Mouse (Mus musculus) forebrain, embryonic 16.5 days (tissue): ENCODE data around the gene Sbk3. TPM values are rescaled to one million over a fixed set of nuclear protein-coding genes. Genes with fewer than 3 reads are reported as not detected.
A peak's percentile ranks its signal among the peaks of the same experiment; 100 is the strongest.

ENCODE experiments used
- ATAC-seq: fragments of 200-750 bp; cut with Nextera tagmentation; 2 replicates; pipeline ENCODE4 v1.8.0; 2017; ENCODE audit warnings: mild to moderate bottlenecking, moderate library complexity
- H3K27ac ChIP-seq: fragments of 300-500 bp; sonication (generic); 2 replicates; pipeline ENCODE4 v1.5.1; 2014; ENCODE audit warnings: low read length, control low read depth
- H3K27me3 ChIP-seq: fragments of 300-500 bp; sonication (generic); replicated peaks from 2 replicates; pipeline ENCODE4 v1.6.1; 2014; ENCODE audit warnings: low read length; ENCODE audit not compliant: control insufficient read depth, insufficient read depth
- H3K36me3 ChIP-seq: fragments of 300-500 bp; sonication (generic); 2 replicates; pipeline ENCODE4 v1.6.1; 2014; ENCODE audit not compliant: control insufficient read depth, insufficient read depth
- H3K4me1 ChIP-seq: fragments of 300-500 bp; sonication (generic); replicated peaks from 2 replicates; pipeline ENCODE4 v1.6.1; 2014; ENCODE audit warnings: low read length; ENCODE audit not compliant: control insufficient read depth, insufficient read depth
- H3K4me2 ChIP-seq: fragments of 300-500 bp; sonication (generic); 2 replicates; pipeline ENCODE4 v1.6.1; 2014; ENCODE audit warnings: mild to moderate bottlenecking, low read length, control low read depth
- H3K4me3 ChIP-seq: fragments of 300-500 bp; sonication (generic); replicated peaks from 2 replicates; pipeline ENCODE4 v1.5.1; 2014; ENCODE audit warnings: mild to moderate bottlenecking, low read length, control low read depth
- H3K9ac ChIP-seq: fragments of 300-500 bp; sonication (generic); replicated peaks from 2 replicates; pipeline ENCODE4 v1.6.1; 2014; ENCODE audit warnings: low read depth, low read length, control low read depth
- H3K9me3 ChIP-seq: fragments of 300-500 bp; sonication (generic); 2 replicates; pipeline ENCODE4 v1.6.1; 2016; ENCODE audit warnings: low read length; ENCODE audit not compliant: control insufficient read depth
- WGBS: fragments of 180-500 bp; shearing (Covaris S2); extraction: QIAGEN DNeasy Blood & Tissue Kit; methylation state at CpG from one replicate; pipeline ENCODE4 v1.1.7; 2014; 5-methylcytosine and 5-hydroxymethylcytosine counted together
- polyA plus RNA-seq: library from polyadenylated mRNA; unstranded; fragments of >200 nt; fragmentation: Nextera tagmentation; extraction: Ambion mirVana; gene quantifications from 2 replicates; pipeline ENCODE4 v1.2.1, GENCODE M21; 2015

Gene Sbk3
- polyA plus RNA-seq, 1 experiment from 2014 or later, result 0.91 TPM

DNA sequence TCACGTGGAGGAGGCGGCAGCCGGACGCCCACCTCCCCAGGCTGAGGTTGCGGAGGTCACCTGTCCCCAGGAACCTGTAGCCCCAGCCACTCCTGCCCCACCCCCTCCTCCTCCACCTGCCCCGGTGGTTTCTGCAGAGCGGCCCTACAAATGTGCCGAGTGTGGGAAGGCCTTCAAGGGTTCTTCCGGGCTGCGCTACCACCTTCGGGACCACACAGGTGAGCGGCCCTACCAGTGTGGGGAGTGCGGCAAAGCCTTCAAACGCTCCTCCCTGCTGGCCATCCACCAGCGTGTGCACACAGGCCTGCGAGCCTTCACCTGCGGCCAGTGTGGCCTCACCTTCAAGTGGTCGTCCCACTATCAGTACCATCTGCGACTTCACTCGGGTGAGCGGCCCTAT lies 51.0 kb downstream of the Sbk3 start:
- Histone ChIP-seq H3K9ac (no peak overlapping the region), H3K27me3 (no peaks in the 10 kb centered on the region), H3K36me3 (peaks cover 19% of the 10 kb centered on the region), H3K4me2 (no peak overlapping the region), H3K27ac (no peak overlapping the region), H3K4me1 (peaks cover 49% of the 10 kb centered on the region), H3K4me3 (no peak overlapping the region), H3K9me3 (no peaks in the 10 kb centered on the region)
- no peak for ATAC-seq
- WGBS, result 93% methylated on average over 21 of the region's 21 CpGs

DNA sequence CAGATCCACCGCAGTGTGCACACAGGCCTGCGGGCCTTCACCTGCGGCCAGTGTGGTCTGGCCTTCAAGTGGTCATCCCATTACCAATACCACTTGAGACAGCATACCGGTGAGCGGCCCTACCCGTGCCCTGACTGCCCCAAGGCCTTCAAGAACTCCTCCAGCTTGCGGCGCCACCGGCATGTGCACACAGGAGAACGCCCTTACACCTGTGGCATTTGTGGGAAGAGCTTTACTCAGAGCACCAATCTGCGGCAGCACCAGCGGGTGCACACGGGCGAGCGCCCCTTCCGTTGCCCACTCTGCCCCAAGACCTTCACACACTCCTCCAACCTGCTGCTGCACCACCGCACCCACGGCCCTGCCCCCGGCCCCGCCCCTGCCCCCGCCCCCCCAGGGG lies 51.9 kb downstream of the Sbk3 start:
- WGBS, result 89% methylated on average over 21 of the region's 21 CpGs
- peaks cover 19% of the 10 kb centered on the region for H3K36me3 ChIP-seq
- H3K27ac ChIP-seq, result no peak overlapping the region
- ATAC-seq, result no peak
- H3K4me3 ChIP-seq, result no peak overlapping the region
- no peaks in the 10 kb centered on the region for H3K27me3 ChIP-seq
- peaks cover 45% of the 10 kb centered on the region for H3K4me1 ChIP-seq
- H3K9me3 ChIP-seq, result no peaks in the 10 kb centered on the region
- no peak overlapping the region for H3K9ac ChIP-seq
- no peak overlapping the region for H3K4me2 ChIP-seq

DNA sequence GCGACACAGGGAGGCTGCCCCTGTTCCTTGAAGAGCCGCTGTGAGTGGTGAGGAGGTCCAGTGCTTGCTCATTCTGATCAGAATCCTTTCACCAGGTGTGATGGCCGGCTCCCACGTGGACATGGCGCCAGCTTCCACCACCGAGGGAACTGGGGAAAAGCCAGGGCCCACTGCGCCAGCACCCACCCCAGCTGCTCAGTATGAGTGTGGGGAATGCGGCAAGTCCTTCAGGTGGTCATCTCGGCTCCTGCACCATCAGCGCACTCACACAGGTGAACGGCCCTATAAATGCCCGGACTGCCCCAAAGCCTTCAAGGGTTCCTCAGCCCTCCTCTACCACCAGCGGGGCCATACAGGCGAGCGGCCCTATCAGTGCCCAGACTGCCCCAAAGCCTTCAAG lies 52.3 kb downstream of the Sbk3 start:
- 92% methylated on average over 15 of the region's 15 CpGs for WGBS
- H3K4me1 ChIP-seq, result peaks cover 41% of the 10 kb centered on the region
- ATAC-seq, result no peak

DNA sequence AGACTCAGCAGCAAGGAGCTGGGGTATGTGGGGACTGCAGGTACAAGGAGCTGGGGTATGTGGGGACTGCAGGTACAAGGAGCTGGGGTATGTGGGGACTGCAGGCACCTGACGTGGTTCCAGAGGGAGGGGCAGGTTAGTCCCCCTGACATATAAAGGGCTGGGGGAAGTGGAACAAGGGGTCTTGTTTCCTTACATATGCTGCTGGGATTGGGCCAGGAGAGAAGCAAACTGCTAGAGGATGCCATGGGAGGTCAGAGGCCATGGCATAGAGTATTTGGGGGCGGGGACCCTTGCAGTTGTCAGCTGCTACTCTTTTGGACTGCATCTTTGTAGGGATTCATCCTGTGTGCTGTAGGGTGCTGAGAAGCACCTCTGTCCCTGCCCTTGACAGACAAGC lies 53.5 kb downstream of the Sbk3 start:
- 85% methylated on average over 2 of the region's 2 CpGs for WGBS
- Histone ChIP-seq H3K4me1 (peaks cover 29% of the 10 kb centered on the region), H3K27me3 (no peaks in the 10 kb centered on the region), H3K4me2 (no peak overlapping the region), H3K4me3 (no peak overlapping the region), H3K36me3 (peaks cover 19% of the 10 kb centered on the region), H3K9me3 (no peaks in the 10 kb centered on the region), H3K27ac (no peak overlapping the region), H3K9ac (no peak overlapping the region)
- ATAC-seq, result no peak

More for the DNA sequence above, 52.3 kb downstream of the Sbk3 start:
- no peak overlapping the region for H3K4me2 ChIP-seq
- no peak overlapping the region for H3K9ac ChIP-seq
- no peaks in the 10 kb centered on the region for H3K9me3 ChIP-seq
- no peak overlapping the region for H3K4me3 ChIP-seq
- no peak overlapping the region for H3K27ac ChIP-seq
- H3K36me3 ChIP-seq, result peaks cover 19% of the 10 kb centered on the region
- no peaks in the 10 kb centered on the region for H3K27me3 ChIP-seq

GRCm38 (mm10) chr7:4915669-4916416 lies 55.1 kb downstream of the Sbk3 start:
- Histone ChIP-seq H3K9ac (peak overlapping the region; percentile 90), H3K27me3 (no peaks in the 10 kb centered on the region), H3K36me3 (peaks cover 17% of the 10 kb centered on the region), H3K27ac (peak overlapping the region; percentile 97), H3K4me2 (peak overlapping the region; percentile 80), H3K9me3 (no peaks in the 10 kb centered on the region), H3K4me3 (peak overlapping the region; percentile 72), H3K4me1 (peaks cover 17% of the 10 kb centered on the region)
- 14% methylated on average over 14 of the region's 14 CpGs for WGBS
- ATAC-seq, result peak; percentile 60

Other genes starting within 250 kb of the Sbk3 start
- gene Tmem150b, start 245.9 kb downstream of the Sbk3 start, polyA plus RNA-seq, result 0.11 and 0.33 TPM in 2 replicates
- gene Kmt5c, start 231.1 kb downstream of the Sbk3 start, polyA plus RNA-seq, result 60.0 and 66.9 TPM in 2 replicates
- gene Cox6b2, start 218.1 kb downstream of the Sbk3 start, polyA plus RNA-seq, result 6.6 and 12.1 TPM in 2 replicates
- gene Fam71e2, start 199.9 kb downstream of the Sbk3 start, polyA plus RNA-seq, result not detected in 2 replicates
- gene Il11, start 188.3 kb downstream of the Sbk3 start, polyA plus RNA-seq, result 0.53 and 1.1 TPM in 2 replicates
- not detected in 2 replicates for gene Tmem190, start 188.2 kb downstream of the Sbk3 start, polyA plus RNA-seq
- 3.3 and 4.1 TPM in 2 replicates for gene Tmem238, start 181.5 kb downstream of the Sbk3 start, polyA plus RNA-seq
- 173 and 179 TPM in 2 replicates for gene Rpl28, start 178.3 kb downstream of the Sbk3 start, polyA plus RNA-seq
- gene Ube2s, start 158.6 kb downstream of the Sbk3 start, polyA plus RNA-seq, result 291 and 311 TPM in 2 replicates
- 8.7 and 13.2 TPM in 2 replicates for gene Shisa7, start 126.5 kb downstream of the Sbk3 start, polyA plus RNA-seq
- 3.2 and 4.3 TPM in 2 replicates for gene Isoc2b, start 100.9 kb downstream of the Sbk3 start, polyA plus RNA-seq
- 0.52 and 0.92 TPM in 2 replicates for gene Isoc2a, start 94.0 kb downstream of the Sbk3 start, polyA plus RNA-seq
- gene Gm36210, start 64.7 kb downstream of the Sbk3 start, polyA plus RNA-seq, result 0.25 and 0.60 TPM in 2 replicates
- gene Zfp628, start 56.0 kb downstream of the Sbk3 start, polyA plus RNA-seq, result 3.4 and 3.9 TPM in 2 replicates
- gene Nat14, start 49.1 kb downstream of the Sbk3 start, polyA plus RNA-seq, result 32.0 and 38.3 TPM in 2 replicates
- 0.34 and 0.39 TPM in 2 replicates for gene Ssc5d, start 45.4 kb downstream of the Sbk3 start, polyA plus RNA-seq
- gene Sbk2, start 6.8 kb downstream of the Sbk3 start, polyA plus RNA-seq, result not detected in 2 replicates
- gene Zfp579, start 25.0 kb upstream of the Sbk3 start, polyA plus RNA-seq, result 58.4 and 62.2 TPM in 2 replicates
- gene Zfp524, start 43.2 kb upstream of the Sbk3 start, polyA plus RNA-seq, result 10.3 and 11.3 TPM in 2 replicates
- 43.7 and 46.1 TPM in 2 replicates for gene Fiz1, start 43.5 kb upstream of the Sbk3 start, polyA plus RNA-seq
- gene Gm44973, start 44.3 kb upstream of the Sbk3 start, polyA plus RNA-seq, result 0.91 TPM in 1 of 2 replicates, not detected in the other
- gene Zfp865, start 49.2 kb upstream of the Sbk3 start, polyA plus RNA-seq, result 5.9 and 6.5 TPM in 2 replicates
- gene Ccdc106, start 49.4 kb upstream of the Sbk3 start, polyA plus RNA-seq, result 50.5 and 59.1 TPM in 2 replicates
- gene 4632433K11Rik, start 63.0 kb upstream of the Sbk3 start, polyA plus RNA-seq, result not detected in 2 replicates
- gene Zfp784, start 67.3 kb upstream of the Sbk3 start, polyA plus RNA-seq, result 8.0 and 9.5 TPM in 2 replicates
- 52.7 and 62.4 TPM in 2 replicates for gene Zfp580, start 80.4 kb upstream of the Sbk3 start, polyA plus RNA-seq
- 125 and 128 TPM in 2 replicates for gene U2af2, start 91.0 kb upstream of the Sbk3 start, polyA plus RNA-seq
- gene Epn1, start 109.1 kb upstream of the Sbk3 start, polyA plus RNA-seq, result 97.9 and 104 TPM in 2 replicates
- 0.14 TPM in 1 of 2 replicates, not detected in the other for gene Rfpl4, start 145.8 kb upstream of the Sbk3 start, polyA plus RNA-seq
- 0.32 TPM in 1 of 2 replicates, not detected in the other for gene Rasl2-9, start 154.8 kb upstream of the Sbk3 start, polyA plus RNA-seq
- not detected in 2 replicates for gene Vmn1r55, start 178.5 kb upstream of the Sbk3 start, polyA plus RNA-seq
- gene Vmn1r56, start 225.6 kb upstream of the Sbk3 start, polyA plus RNA-seq, result not detected in 2 replicates
- not detected in 2 replicates for gene Vmn1r57, start 247.3 kb upstream of the Sbk3 start, polyA plus RNA-seq